Mouse (Mus musculus): ENCODE results near the gene Oit3. TPM values are rescaled to one million over a fixed set of nuclear protein-coding genes. Genes with fewer than 3 reads are reported as not detected.
A peak's percentile ranks its signal among the peaks of the same experiment; 100 is the strongest.
"Not testable (repeated sequence)": the region's sequence is repeated elsewhere in the genome, so short reads cannot be mapped to it uniquely, and the experiment has no call there.

Gene Oit3
- total RNA-seq, 2 experiments from 2014 or later = 0.54 to 0.89 TPM

DNA sequence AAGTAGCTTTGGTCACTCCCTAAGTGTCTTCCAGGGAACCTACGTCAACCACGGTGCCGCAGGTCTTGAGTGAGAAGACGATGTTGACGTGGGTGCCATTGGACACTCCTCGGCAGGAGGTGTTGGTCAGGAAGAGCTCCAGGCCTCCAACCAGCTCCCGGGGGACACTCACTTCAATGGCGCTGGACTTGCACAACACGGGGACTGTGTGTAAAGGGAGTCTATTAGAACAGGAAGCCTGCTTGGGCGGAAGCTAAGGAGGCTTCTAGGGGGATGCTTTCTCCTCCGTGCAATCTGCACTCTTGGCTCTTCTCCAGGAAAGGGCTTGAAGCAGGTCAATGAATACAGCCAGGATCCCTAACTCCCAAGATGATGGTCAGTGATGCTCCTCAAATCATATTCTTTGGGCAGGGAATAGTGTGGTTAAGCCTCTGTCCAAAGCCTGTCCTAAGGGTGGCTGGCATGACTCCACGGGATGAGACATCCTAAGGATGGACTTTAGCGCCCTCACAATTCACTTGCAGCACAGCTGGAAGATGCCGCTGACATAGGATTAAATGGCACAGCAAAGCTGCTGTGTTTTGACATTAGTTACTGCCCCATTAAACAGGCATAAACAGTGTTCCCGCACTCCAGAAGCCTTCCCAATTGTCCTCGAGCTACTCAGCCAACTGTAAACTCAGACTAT lies 12.0 kb downstream of the Oit3 start:
- no peak for DNase-seq

DNA sequence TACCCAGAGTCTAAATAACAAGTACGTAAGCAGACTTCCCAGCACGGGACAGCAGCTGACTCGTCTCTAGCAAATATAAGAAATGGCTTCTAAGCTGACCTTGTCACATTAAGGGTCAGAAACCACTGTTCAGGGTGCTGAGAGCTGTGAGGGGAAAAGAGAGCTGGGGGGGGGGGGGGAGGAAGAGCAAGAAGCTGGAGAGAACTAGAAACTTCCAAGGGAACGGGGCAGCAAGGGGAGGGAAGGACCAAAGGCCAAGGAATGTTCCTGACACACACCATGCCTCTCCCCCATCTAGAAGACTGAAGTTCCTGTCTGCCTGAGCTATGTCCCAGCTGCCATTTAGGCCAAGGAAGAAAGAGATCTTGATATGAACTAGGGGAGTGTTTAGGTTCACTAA lies 15.2 kb downstream of the Oit3 start:
- DNase-seq = no peak

DNA sequence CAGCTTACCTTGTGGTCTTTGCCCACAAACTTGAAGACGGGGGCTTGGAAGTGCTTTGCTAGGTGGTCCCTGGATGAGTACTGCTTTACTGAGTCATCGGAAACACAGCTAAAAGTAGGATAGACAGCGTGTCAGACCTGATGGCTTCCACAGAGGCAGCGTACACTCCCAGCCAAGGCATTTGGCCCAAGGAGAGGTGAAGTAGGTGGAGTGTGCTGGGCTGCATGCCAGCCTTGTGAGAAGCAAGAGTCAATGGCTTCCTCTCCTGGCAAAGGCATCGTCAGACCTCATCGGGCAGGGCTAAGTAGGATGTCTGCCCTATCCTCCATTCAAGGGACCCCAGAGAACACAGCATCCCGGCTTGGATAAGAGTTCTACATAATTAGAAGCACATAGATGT lies 16.2 kb downstream of the Oit3 start:
- DNase-seq = peak; percentile 61

DNA sequence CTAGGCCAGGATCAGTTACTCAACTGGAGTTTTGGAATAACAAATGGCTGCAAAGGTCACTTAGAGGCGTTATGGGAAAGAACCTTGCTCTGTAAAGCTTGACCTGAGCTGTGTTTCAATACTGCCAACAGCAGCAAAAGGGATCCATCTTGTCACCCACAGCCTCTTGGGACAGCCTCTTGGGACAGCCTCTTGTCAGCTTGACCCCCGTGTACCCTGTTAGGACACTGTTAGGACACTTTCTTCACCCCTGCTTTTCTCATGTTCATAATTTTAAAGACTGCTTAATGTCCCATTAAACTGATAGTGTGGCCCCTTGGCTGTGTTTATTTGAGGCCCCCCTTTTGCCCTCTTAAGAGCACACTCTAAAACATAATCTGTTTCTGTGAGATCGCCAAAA lies 17.1 kb downstream of the Oit3 start:
- DNase-seq = no peak

DNA sequence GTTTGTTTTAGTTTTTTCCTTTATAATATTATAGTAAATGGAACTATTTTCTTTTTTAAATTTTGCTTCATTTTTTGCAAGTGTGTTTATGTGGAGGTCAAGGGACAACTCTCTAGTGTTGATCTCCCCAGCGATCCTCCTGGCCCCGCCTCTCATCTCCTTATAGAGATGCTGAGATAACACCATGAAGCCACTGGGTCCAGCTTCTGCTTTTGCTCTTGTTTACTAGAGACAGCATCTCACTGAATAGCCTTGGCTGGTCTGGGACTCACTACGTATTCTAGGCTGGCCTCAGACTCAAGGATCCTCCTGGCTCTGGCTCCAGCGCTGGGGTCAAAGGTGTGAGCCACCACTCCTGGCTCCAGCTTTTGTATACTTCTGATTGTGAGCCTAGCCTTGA lies 22.1 kb downstream of the Oit3 start:
- no peak for DNase-seq

DNA sequence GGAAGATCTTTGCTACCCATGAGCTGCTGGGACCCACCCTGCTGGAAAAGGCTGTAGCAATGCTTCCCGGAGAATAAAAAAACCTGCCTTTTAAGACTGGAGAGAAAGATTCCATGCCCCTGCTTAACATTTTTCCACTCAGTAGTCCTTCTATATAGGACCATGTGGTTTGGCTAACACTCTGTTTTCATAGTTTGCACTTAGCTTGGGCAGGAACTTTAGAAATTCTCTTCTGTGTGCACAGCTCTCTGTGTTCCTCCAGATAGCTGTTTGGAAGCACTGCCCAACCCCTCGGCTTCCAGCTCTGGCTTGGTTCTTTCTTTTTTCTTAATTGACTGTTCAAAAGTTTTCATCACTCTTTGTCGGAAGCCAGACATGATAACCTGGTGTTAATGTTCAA lies 25.0 kb downstream of the Oit3 start:
- DNase-seq = no peak

DNA sequence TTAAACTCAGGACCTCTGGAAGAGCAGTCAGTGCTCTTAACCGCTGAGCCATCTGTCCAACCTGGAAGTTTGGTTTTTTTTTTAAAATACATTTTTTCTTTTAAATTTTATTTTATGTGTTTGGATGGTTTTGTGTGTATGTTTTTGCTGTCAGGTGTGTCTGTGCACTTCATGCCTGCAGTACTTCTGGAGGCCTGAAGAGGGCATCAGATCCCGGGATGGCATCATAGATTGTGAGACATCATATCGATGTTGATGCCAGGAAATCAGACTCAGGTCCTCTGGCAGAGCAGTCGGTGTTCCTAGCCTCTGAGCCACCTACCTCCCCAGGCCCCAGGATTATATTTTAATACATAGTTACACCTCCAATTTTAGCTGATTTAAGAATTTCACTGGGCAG lies 27.9 kb downstream of the Oit3 start:
- DNase-seq = no peak

DNA sequence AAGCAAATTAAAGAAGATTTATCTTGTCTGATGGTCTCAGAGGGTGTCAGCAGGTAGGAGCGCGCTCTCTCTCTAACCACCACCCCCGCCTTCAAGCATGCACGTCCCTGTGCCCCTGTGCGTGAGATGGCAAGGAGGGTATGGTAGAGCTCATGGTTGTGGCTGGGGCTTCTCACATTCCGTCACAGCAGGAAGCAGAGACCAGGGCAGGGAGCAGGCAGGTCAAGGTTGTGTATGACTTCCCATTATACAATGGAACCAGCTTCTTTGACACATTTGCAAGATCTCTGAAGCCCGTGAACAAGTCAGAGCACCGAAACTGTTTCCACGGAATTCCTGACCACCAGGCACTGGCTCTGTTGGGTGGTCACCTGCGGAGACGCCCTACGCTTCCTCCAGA lies 31.3 kb downstream of the Oit3 start:
- no peak for DNase-seq

DNA sequence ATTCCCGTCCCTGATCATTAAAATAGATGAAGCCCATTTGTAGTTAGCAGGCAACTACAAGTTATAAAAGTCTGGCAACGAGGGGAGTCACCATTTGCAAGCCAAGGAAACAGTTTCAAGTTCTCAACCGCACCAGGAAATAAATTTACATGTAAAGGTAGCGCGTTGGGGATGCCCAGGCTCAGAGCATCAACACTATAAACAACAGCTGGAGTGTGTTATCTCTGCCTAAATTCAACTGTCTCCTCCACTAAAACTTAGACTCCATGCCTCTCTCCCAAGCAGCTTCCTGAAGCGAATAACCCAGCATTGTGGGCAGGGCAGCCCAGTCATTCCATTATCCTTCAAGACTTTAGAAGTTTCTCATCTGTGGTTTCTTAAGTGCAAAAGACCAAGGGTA lies 33.1 kb downstream of the Oit3 start:
- no peak for DNase-seq

DNA sequence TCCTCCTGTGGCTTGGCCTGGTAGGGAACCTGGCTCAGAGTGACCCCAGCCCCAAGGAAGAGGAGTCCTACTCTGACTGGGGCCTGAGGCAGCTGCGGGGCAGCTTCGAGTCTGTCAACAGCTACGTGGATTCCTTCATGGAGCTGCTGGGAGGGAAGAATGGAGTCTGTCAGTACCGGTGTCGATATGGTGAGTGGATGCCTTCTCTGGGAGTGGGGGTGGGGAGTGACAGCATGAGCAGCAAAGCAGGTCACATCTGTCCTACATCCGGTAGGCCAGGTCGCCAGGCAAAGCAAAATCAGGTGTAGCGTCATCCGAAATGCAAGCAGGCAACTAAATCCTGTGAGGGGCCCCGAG lies 37.8 kb downstream of the Oit3 start:
- no peak for DNase-seq

DNA sequence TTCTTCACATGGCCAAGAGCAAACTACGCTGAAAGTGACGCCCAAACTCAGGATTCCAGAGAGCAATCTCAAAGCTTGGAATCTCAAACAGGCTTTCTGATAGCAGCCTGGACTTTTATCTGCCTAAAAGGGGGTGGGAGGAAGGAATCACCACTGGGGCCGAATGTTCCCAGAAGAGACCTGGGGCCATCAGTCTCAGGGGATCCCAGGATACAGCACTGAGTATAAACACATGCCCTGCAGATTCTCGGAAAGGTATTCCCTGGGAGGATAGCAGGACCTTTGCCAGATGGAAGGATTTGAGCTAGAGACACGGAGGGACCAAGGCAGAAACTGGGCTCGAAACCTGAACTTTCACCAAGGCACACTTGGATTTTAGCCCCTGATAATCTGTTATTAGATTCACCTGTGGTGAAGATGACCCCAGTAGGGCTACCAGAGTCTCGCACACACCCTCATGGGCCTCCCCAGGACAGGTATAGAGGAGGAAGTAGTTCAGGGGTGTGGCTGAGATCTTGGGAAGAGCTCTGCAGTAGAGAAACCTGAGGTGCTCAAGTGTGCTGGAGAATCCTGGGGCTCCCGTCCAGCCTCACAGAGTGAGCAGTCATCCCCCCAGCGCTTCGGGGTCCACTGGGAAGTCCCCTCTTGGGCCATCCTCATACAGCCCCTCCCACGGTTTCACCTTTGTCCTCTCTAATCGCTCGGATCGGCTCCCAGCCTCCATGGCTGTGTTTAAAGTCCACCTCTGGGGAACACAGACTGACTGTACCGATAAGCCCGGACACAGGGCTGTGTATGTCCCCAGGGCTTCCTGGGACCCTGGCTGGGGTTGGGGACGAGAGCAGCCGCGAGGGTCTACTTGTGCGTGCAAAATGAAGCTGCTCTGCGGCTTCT lies 38.4 kb downstream of the Oit3 start, which contains the start of gene Pla2g12b:
TSS of gene Pla2g12b (plus strand) at position 762 of the 894 bp plus-strand sequence.
- no peak for DNase-seq

DNA sequence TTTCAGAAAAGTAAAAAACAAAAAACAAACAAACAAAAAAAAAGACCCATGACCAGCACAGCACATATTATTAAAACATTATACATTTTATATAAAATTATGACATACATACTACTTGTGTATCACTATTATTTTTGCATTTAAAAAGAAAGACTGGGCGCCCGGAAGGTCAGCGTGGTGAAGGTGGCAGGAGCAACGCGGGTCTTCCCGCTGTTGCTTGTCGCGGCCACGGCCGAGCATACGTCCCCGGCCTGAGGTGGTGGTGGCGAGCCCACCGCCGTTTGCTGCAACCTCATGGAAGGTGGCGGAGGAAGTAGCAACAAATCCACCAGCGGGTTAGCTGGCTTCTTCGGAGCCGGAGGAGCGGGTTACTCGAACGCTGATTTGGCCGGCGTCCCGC lies 46.1 kb downstream of the Oit3 start, which contains the start of gene Gm10273:
TSS of gene Gm10273 (plus strand) at position 172 of the 400 bp plus-strand sequence.
- DNase-seq = not testable (repeated sequence)

DNA sequence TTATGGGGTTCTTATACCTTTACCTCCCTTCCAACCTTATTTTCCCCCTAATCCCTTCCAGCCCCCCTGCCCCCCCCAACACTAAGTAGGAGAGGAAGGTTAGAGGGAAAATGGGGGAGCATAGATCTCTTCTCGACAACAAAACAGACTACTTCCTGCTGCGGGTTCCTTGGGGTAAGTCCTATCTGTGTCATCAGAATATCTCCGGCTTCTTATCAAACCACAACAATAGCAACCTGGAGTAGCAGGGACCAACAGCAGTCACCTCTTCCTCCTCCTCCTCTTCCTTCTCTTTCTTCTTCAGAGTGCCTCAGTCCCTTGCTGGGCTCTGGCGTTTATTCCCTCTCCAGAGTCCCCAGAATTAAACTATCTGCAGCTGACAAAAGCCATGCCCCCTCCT lies 49.7 kb downstream of the Oit3 start:
- DNase-seq = no peak

DNA sequence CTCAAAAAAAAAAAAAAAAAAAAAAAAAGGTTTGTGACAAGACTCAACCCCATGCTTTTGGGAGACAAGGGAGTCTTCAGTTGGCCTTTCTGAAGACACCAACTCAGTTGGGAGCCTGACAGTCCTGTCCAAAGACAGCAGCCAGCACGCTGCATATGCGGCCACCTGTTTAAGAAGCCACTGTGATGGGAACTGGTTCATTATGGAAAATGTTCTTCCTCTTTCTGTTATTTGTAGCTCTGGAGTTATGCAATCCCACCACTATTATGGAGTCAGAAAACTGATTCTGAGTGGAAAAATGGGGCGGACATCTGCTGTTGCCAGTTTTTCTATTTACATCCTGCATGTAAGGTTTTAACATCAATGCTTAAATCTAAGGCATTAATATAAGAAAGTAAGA lies 51.9 kb downstream of the Oit3 start:
- no peak for DNase-seq

DNA sequence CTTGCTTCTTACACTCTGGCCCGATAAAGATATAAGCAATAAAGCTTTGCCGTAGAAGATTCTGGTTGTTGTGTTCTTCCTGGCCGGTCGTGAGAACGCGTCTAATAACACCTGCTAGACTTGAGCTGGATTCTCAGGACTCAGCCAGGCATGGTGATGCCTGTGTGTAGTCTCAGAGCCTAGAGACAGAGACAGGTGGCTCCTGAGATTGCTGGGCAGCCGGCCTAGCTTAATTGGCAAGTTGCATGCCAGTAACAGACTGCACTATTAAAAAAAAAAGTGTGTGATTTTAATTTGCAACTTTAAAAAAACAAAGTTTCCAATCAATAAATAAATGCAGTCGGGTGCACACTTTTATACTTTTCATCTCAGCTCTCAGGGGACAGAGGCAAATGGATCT lies 54.6 kb downstream of the Oit3 start:
- no peak for DNase-seq

DNA sequence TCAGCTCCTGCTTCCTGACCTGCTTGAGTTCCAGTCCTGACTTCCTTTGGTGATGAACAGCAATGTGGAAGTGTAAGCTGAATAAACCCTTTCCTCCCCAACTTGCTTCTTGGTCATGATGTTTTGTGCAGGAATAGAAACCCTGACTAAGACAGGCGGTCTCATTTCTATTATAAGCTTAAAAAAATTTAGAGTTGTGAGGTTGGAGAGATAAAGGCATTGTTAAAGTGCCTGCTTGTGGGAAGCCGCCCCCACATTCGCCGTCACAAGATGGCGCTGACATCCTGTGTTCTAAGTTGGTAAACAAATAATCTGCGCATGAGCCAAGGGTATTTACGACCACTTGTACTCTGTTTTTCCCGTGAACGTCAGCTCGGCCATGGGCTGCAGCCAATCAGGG lies 60.0 kb downstream of the Oit3 start:
- DNase-seq = not testable (repeated sequence)

DNA sequence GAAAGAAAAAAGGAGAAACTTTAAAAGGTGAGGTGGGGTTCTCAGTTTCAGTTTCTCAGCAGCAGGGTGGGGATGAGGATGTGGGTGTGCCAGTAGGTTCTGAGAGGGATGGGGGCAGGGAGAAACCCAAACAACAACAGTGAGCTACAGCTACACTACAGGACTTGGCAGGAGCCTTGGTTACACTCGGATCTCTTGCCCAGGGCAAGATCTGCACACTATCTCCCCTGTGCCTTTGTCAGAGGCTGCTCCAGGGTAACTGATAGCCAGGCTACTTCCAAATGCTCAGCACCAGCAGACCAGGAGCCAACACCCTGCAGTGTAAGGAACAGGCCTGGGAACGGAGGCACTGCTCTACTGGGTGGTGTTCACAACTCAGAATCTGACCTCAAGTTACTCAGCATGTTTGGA lies 61.2 kb downstream of the Oit3 start:
- DNase-seq = no peak

DNA sequence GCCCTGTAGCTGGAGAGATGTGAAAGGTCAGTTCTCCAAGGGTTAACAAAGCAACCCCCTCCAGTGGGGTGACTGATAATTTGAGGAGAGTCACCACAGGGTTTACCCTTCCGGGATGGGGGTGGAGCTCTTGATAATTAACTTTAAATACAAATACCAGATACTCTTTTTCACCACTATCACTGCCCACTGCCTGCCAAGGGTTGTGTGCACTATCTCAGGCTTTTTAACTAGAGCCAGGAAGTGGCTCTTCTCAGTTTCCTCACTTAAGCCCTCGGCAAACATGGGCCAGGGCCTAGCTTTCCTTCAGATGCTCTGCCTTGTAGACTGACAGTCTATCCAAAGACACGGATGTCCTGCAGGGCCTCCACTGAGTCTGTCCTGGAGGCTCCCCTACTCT lies 61.7 kb downstream of the Oit3 start:
- no peak for DNase-seq

DNA sequence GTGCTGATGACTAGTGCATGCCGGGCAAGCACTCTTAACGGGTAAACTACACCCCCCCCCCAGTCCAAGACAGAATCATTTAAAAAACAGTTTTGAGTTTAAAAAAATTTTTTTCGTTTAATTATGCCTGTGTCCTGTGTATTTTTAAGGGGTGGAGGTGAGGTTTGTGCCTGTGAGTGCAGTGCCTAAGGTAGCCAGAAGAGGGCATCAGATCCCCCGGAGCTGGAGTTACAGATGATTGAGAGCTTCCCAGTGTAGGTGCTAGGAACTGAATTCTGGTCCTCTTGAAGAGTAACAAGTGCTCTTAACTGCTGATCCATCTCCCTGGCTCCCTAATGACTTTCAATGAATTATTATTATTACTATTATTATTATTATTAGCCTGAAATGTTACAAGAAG lies 62.9 kb downstream of the Oit3 start:
- DNase-seq = no peak

DNA sequence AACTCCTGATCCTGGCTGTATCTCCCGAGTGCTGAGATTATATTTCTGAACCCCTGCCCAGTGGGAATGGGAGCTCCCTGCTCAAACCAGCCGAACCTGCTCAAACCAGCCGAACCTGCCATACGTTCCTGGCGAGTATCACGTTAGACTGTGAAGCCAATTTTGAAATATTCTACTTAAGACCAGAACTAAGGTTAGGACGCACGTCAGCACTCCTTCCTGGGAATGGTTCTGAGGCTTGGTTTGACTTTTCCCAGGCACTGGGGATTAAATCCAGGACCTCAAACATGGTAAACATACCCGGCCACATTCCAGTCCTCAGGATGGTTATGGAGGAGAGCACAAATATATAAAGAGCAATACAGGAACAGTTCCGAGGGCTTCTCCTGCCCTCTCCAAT lies 63.7 kb downstream of the Oit3 start:
- DNase-seq = no peak

Measured in gastrocnemius, postnatal 10 days (tissue).